In the genomic region with DNA sequence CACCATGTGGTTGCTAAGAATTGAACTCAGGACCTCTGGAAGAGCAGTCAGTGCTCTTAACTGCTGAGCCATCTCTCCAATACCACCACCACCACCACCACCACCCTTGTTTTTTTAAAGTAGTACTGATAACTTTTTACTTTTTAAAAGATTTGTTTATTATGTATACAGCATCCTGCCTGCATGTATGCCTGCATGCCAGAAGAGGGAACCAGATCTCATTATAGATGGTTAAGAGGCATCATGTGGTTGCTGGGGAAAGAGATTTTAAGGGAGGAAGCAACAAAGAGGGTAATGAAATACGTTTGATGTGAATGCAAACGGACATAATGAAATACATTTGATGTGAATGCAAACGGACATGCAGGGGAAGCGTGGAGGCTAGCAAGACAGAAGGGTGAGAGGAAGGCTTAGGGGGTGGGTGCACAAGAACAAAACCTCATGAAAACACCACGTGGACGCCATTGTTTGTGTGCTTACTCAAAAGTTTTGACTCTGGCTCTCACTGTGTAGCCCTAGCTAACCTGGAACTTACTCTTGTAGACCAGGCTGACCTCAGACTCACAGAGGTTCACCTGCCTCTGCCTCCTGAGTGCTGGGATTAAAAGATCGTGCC, we compare ENCODE assay signal across 23 mouse cellular contexts. TPM values are rescaled to one million over a fixed set of nuclear protein-coding genes. Genes with fewer than 3 reads are reported as not detected.
DNase-seq lines count a peak whose midpoint lies in the region; ATAC-seq and TF ChIP-seq lines count a peak whose summit lies in the region.
"Had no signal": no experiment of that assay in that cellular context is flagged by ENCODE, and none has a peak within 500 bp of the region (broad histone marks: within the 10 kb centered on the region; RNA-seq: fewer than 3 reads in every experiment).

No protein-coding gene starts in this region.

- peak; percentile 16 for DNase-seq in embryo, embryonic 10 days (ENCODE audit: low spot score)
- DNase-seq in embryo, embryonic 9.5 days (ENCODE audit: extremely low spot score), result no peak
- DNase-seq in liver, postnatal 0 days, result no peak
- no peak for DNase-seq in liver, embryonic 11.5 days (ENCODE audit: low spot score)
- no peak for DNase-seq in MEL (ENCODE audit: low read depth, low spot score)
- DNase-seq in midbrain, embryonic 14.5 days, result peak; percentile 1
- no peak for DNase-seq in spleen, postnatal 14 days (ENCODE audit: low spot score in 2 of 2)
- DNase-seq in heart, adult 9 months (ENCODE audit: low spot score in 2 of 2), result no peak
- DNase-seq: adrenal gland, postnatal 36 days; cerebellum, adult 18-20 months; cerebellum, postnatal 25 days; gastrocnemius, postnatal 36 days; kidney, postnatal 4 days; lung, postnatal 14 days; right cerebral cortex, postnatal 25 days had no signal

- no peak for TF ChIP-seq EP300 in liver, postnatal 0 days (IDR thresholded peaks at IDR 0.05; ENCODE audit: low read depth)
- no peak for TF ChIP-seq EP300 in MEL (IDR thresholded peaks at IDR 0.05; ENCODE audit: low read depth in 1 of 2, low read length in 2 of 2)

- TF ChIP-seq POLR2A in MEL (IDR thresholded peaks at IDR 0.05; ENCODE audit: control insufficient read depth in 1 of 2, insufficient read depth in 1 of 2, low read depth in 1 of 2, low read length in 2 of 2, poor library complexity in 1 of 2), result no peak

- 73% methylated on average over 7 of the region's 7 CpGs for WGBS in liver, postnatal 0 days (ENCODE audit: insufficient replicate concordance)
- WGBS in liver, embryonic 11.5 days, result 75% methylated on average over 7 of the region's 7 CpGs
- 21% methylated on average over 7 of the region's 7 CpGs for WGBS in midbrain, embryonic 14.5 days

- no peak overlapping the region for H3K4me2 ChIP-seq in liver, postnatal 0 days (ENCODE audit: low read depth, low read length)
- H3K4me2 ChIP-seq in liver, embryonic 11.5 days, result no peak overlapping the region
- H3K4me2 ChIP-seq in midbrain, embryonic 14.5 days (ENCODE audit: low read length), result no peak overlapping the region
- H3K4me2 ChIP-seq: embryonic facial prominence, embryonic 13.5 days; limb, embryonic 13.5 days; stomach, embryonic 15.5 days had no signal

- peak; percentile 25 for TF ChIP-seq RAD21 in MEL (IDR thresholded peaks at IDR 0.05; ENCODE audit: low read depth, low read length)

- H3K4me1 ChIP-seq in liver, postnatal 0 days (ENCODE audit: insufficient read depth), result no peaks in the 10 kb centered on the region
- no peaks in the 10 kb centered on the region for H3K4me1 ChIP-seq in liver, embryonic 11.5 days (replicated peaks; ENCODE audit: control insufficient read depth, insufficient read depth, low read length)
- H3K4me1 ChIP-seq in MEL (ENCODE audit: control insufficient read depth in 1 of 2, insufficient read depth in 2 of 2, low read length in 2 of 2), result no peaks in the 10 kb centered on the region
- no peaks in the 10 kb centered on the region for H3K4me1 ChIP-seq in midbrain, embryonic 14.5 days (ENCODE audit: control insufficient read depth, insufficient read depth, low read length)
- H3K4me1 ChIP-seq: embryonic facial prominence, embryonic 13.5 days; limb, embryonic 13.5 days; stomach, embryonic 15.5 days had no signal

- no peaks in the 10 kb centered on the region for H3K36me3 ChIP-seq in liver, postnatal 0 days (replicated peaks; ENCODE audit: insufficient read depth, low read length)
- no peaks in the 10 kb centered on the region for H3K36me3 ChIP-seq in liver, embryonic 11.5 days (ENCODE audit: control insufficient read depth, insufficient read depth, low read length)
- H3K36me3 ChIP-seq in MEL (ENCODE audit: control insufficient read depth in 1 of 2, insufficient read depth in 2 of 2, low read length in 2 of 2), result no peaks in the 10 kb centered on the region
- H3K36me3 ChIP-seq in midbrain, embryonic 14.5 days (ENCODE audit: control insufficient read depth, insufficient read depth, low read length), result no peaks in the 10 kb centered on the region
- H3K36me3 ChIP-seq: embryonic facial prominence, embryonic 13.5 days; limb, embryonic 13.5 days; stomach, embryonic 15.5 days had no signal

- H3K27ac ChIP-seq in liver, postnatal 0 days (ENCODE audit: low read depth), result no peak overlapping the region
- no peak overlapping the region for H3K27ac ChIP-seq in liver, embryonic 11.5 days (ENCODE audit: low read depth, low read length)
- H3K27ac ChIP-seq in MEL (ENCODE audit: control insufficient read depth, low read depth, low read length), result no peak overlapping the region
- H3K27ac ChIP-seq in midbrain, embryonic 14.5 days (replicated peaks; ENCODE audit: low read depth, low read length), result no peak overlapping the region
- H3K27ac ChIP-seq: embryonic facial prominence, embryonic 13.5 days; limb, embryonic 13.5 days; liver, embryonic 14.5 days; stomach, embryonic 15.5 days had no signal

- no peak overlapping the region for H3K4me3 ChIP-seq in liver, postnatal 0 days (ENCODE audit: low read depth, low read length)
- H3K4me3 ChIP-seq in liver, embryonic 11.5 days (ENCODE audit: low read depth, low read length), result no peak overlapping the region
- no peak overlapping the region for H3K4me3 ChIP-seq in MEL (ENCODE audit: control insufficient read depth in 1 of 2, insufficient read depth in 1 of 2, low read depth in 2 of 2, low read length in 2 of 2)
- H3K4me3 ChIP-seq in midbrain, embryonic 14.5 days (replicated peaks; ENCODE audit: low read depth, low read length), result no peak overlapping the region
- H3K4me3 ChIP-seq: embryonic facial prominence, embryonic 13.5 days; limb, embryonic 13.5 days; megakaryocyte, embryonic 14.5 days; myocyte; stomach, embryonic 15.5 days had no signal

- H3K79me2 ChIP-seq in MEL (ENCODE audit: control insufficient read depth, insufficient read depth, low read length, poor library complexity), result no peaks in the 10 kb centered on the region

- no peak for ATAC-seq in liver, postnatal 0 days
- ATAC-seq in liver, embryonic 11.5 days (replicated peaks; ENCODE audit: low FRiP score), result no peak
- no peak for ATAC-seq in midbrain, embryonic 14.5 days (ENCODE audit: low FRiP score, low TSS enrichment)
- ATAC-seq: forebrain, embryonic 16.5 days; inflammation-experienced regulatory T-cells, adult 6 months had no signal

- no peak overlapping the region for H3K9ac ChIP-seq in liver, postnatal 0 days (replicated peaks)
- H3K9ac ChIP-seq in liver, embryonic 11.5 days (ENCODE audit: low read depth, low read length), result no peak overlapping the region
- H3K9ac ChIP-seq in MEL (ENCODE audit: control insufficient read depth, low read depth, low read length, poor library complexity, severe bottlenecking), result no peak overlapping the region
- H3K9ac ChIP-seq in midbrain, embryonic 14.5 days (replicated peaks; ENCODE audit: low read length), result no peak overlapping the region
- H3K9ac ChIP-seq: embryonic facial prominence, embryonic 13.5 days; limb, embryonic 13.5 days; liver, embryonic 14.5 days; stomach, embryonic 15.5 days had no signal

- H3K27me3 ChIP-seq in liver, postnatal 0 days (ENCODE audit: insufficient read depth, low read length), result no peaks in the 10 kb centered on the region
- no peaks in the 10 kb centered on the region for H3K27me3 ChIP-seq in liver, embryonic 11.5 days (replicated peaks; ENCODE audit: control insufficient read depth, insufficient read depth, low read length)
- H3K27me3 ChIP-seq in MEL (ENCODE audit: control insufficient read depth in 1 of 2, insufficient read depth in 2 of 2, low read length in 2 of 2), result no peaks in the 10 kb centered on the region
- H3K27me3 ChIP-seq in midbrain, embryonic 14.5 days (ENCODE audit: control insufficient read depth, insufficient read depth, low read length), result no peaks in the 10 kb centered on the region
- H3K27me3 ChIP-seq: embryonic facial prominence, embryonic 13.5 days; limb, embryonic 13.5 days; stomach, embryonic 15.5 days had no signal

- TF ChIP-seq CTCF in liver, postnatal 0 days (IDR thresholded peaks at IDR 0.05; ENCODE audit: low read depth), result 0 out of 2 replicates have a peak, but pooled peaks have one; percentile 14
- peak in 1 of 3 experiments; percentile 31; a peak in 2 of 6 replicates for TF ChIP-seq CTCF in MEL (IDR thresholded peaks at IDR 0.05 in 2 of 3, conservative IDR thresholded peaks at IDR 0.05 in 1 of 3; ENCODE audit: control insufficient read depth in 1 of 3, insufficient read depth in 1 of 3, low read depth in 2 of 3, low read length in 3 of 3, poor library complexity in 1 of 3, severe bottlenecking in 1 of 3)

- peaks cover 3% of the 10 kb centered on the region; the same call in 1 of the 2 replicates for H3K9me3 ChIP-seq in liver, postnatal 0 days (ENCODE audit: low read length)
- peaks cover 2% of the 10 kb centered on the region; the same call in 1 of the 2 replicates for H3K9me3 ChIP-seq in liver, embryonic 11.5 days (ENCODE audit: control insufficient read depth, low read length)
- H3K9me3 ChIP-seq in MEL (replicated peaks; ENCODE audit: insufficient read depth, low read length), result no peaks in the 10 kb centered on the region
- no peaks in the 10 kb centered on the region; the same call in 1 of the 2 replicates for H3K9me3 ChIP-seq in midbrain, embryonic 14.5 days (ENCODE audit: control insufficient read depth, low read length)

TF ChIP-seq in MEL, 35 proteins besides CTCF, POLR2A, EP300 and RAD21:
- TF ChIP-seq MEF2A (IDR thresholded peaks at IDR 0.05; ENCODE audit: extremely low read depth, insufficient replicate concordance, low read depth, low read length, poor library complexity, severe bottlenecking) (no peak), SMC3 (IDR thresholded peaks at IDR 0.05; ENCODE audit: low read depth, low read length) (peak; percentile 32; the same call in 1 of the 2 replicates)

RNA-seq across cellular contexts. Expression of a gene that starts 40.4 kb away (rescaled TPM):
- 1.9 and 2.1 TPM in 2 replicates for polyA plus RNA-seq in liver, postnatal 0 days (2015; fragmentation: Nextera tagmentation; extraction: Ambion mirVana)
- 1.4 and 2.0 TPM in 2 replicates for polyA plus RNA-seq in liver, embryonic 11.5 days (2014; fragmentation: Nextera tagmentation; extraction: Ambion mirVana)
- total RNA-seq in MEL (2012; rRNA removed), result 2.4 and 4.7 TPM in 2 replicates
- 1 to 10 TPM in 1 of 2 experiments, not detected in 1; 7.3 TPM for polyA plus RNA-seq in MEL (2012; ENCODE audit: insufficient read depth in 1 of 2, insufficient read length in 2 of 2, low read depth in 1 of 2, low replicate concordance in 2 of 2, missing spikeins in 1 of 2)
- polyA plus RNA-seq in midbrain, embryonic 14.5 days (2014; fragmentation: Nextera tagmentation; extraction: Ambion mirVana), result 68.1 and 106 TPM in 2 replicates
- polyA plus RNA-seq: inflammation-experienced regulatory T-cells, adult 6 months had no signal

Comparison
In these comparisons a context has a peak if more than half of its experiments do, and no peak if none do; other contexts are left out.
1. DNase-seq: peak in embryo, embryonic 10 days (single experiment) and midbrain, embryonic 14.5 days (single experiment); none in embryo, embryonic 9.5 days (single experiment), liver, postnatal 0 days (single experiment), liver, embryonic 11.5 days (single experiment), MEL (single experiment), spleen, postnatal 14 days (0 of 2) and heart, adult 9 months (0 of 2).